Mouse (Mus musculus) cortical plate, adult 2 months (tissue): ENCODE results near the gene Ubxn1.

Experiments used
- CTCF ChIP-seq: fragments of 200-500 bp; IDR thresholded peaks from 2 replicates; pipeline ENCODE4 v1.5.1; 2011; ENCODE audit warnings: mild to moderate bottlenecking, control low read depth, low read length; ENCODE audit not compliant: insufficient read depth; ENCODE audit errors: extremely low read depth
- POLR2A ChIP-seq: fragments of 200-500 bp; IDR thresholded peaks from 2 replicates; pipeline ENCODE4 v1.6.1; 2011; ENCODE audit warnings: mild to moderate bottlenecking, low read length, control low read depth; ENCODE audit not compliant: insufficient read depth; ENCODE audit errors: extremely low read depth

DNA sequence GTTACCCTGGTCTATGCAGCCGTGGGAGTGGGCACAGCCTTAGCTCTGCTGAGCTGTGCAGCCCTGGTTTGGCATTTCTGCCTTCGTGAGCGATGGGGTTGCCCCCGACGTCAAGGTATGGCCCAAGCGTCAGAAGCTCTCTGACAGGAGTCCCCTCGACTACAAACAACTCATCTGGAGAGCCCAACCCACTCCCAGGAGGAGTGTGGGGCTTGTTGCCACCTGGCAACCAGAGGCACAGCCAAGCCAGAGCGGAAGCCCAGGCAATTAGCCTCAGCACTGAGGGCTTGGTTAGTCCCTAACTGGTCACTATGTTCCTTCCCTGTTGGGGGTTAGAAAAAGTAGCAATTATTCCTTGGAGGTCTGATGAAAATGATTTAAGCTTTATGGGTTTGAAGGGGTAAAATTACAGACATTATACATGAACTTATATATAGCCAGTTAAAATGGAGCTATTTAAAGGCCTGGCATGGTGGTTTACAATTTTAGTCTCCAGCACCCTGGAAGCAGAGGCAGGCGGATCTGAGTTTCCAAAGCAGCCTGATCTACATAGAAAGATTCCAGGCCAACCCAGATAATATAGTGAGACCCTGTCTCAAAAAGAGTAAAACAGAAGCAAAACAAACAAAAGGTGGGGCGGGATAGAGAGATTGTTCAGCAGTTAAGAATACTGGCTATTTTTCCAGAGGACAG is 18.9 kb upstream of the Ubxn1 start:
- no peak for TF ChIP-seq CTCF
- TF ChIP-seq POLR2A = no peak
